Mouse (Mus musculus): ENCODE results near the gene Grsf1.

The Grsf1 gene

DNA sequence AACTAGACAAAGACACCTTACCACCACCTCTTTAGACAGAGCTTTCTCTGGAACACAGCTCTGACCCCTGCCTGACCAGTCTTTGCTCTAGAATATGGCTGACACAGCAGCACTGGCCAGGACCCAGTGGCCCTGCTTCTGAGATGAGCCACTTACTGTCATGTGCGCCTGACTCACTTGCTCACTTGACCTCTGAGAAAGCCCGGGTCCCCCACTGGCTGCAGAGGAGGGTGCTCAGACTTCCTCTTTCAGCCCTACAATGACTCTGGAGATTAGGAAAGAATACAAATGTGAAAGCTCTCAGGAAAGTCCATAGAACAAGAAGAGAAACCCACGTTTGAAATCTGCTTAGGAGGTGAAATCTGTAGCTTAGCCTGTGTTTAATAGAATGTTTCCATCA lies 45.1 kb downstream of the Grsf1 start:
- DNase-seq (ENCODE audit: low spot score) = no peak

- DNase-seq (ENCODE audit: low spot score) = no peak
These were observed 46.0 kb downstream of the Grsf1 start for GRCm38 (mm10) chr5:88629987-88630386.

DNA sequence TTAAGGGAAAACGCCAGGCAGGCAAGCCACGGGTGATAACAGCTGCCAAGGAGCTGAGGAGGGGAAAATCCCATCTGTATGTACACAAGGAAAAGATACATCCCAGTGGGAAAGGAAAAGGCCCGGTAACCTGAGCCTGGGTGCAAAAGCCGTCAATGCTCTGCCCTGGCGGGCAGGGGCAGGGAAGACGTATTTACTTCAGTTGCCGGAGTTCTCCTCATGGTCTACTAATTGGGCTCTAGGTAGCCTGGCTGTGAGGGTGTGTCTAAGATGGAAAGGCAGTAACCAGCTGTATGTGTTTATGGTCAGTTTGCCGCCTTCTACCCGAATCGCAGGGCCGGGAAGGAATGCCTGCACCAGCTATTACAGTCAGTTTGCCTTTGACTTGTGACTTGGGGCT lies 46.8 kb downstream of the Grsf1 start:
- no peak for DNase-seq (ENCODE audit: low spot score)

GRCm38 (mm10) chr5:88627545-88627944 lies 48.4 kb downstream of the Grsf1 start:
- DNase-seq (ENCODE audit: low spot score) = no peak

GRCm38 (mm10) chr5:88616988-88617387 lies 59.0 kb downstream of the Grsf1 start:
- DNase-seq (ENCODE audit: low spot score) = no peak

GRCm38 (mm10) chr5:88614129-88614528 lies 61.8 kb downstream of the Grsf1 start:
- no peak for DNase-seq (ENCODE audit: low spot score)

All from urinary bladder, postnatal 10 days (tissue).